Mouse (Mus musculus) large intestine, adult 2 months (tissue): ENCODE results near the gene Dnm2. TPM values are rescaled to one million over a fixed set of nuclear protein-coding genes. Genes with fewer than 3 reads are reported as not detected.

ENCODE experiments used
- polyA plus RNA-seq: library from polyadenylated mRNA; depleted of rRNA; stranded (reverse); fragments of >200 nt; gene quantifications from 2 replicates; pipeline ENCODE4 v1.2.3, GENCODE M21; 2012; rRNA removed

The Dnm2 gene
- polyA plus RNA-seq, 1 experiment, result 161 TPM

Other genes starting within 250 kb of the Dnm2 start
- gene Keap1, start 185.5 kb upstream of the Dnm2 start, polyA plus RNA-seq, result 49.2 and 62.6 TPM in 2 replicates
- gene S1pr5, start 176.5 kb upstream of the Dnm2 start, polyA plus RNA-seq, result not detected in 2 replicates
- 93.2 and 106 TPM in 2 replicates for gene Atg4d, start 159.6 kb upstream of the Dnm2 start, polyA plus RNA-seq
- gene Kri1, start 136.9 kb upstream of the Dnm2 start, polyA plus RNA-seq, result 21.1 and 22.0 TPM in 2 replicates
- 23.6 and 28.9 TPM in 2 replicates for gene Cdkn2d, start 133.5 kb upstream of the Dnm2 start, polyA plus RNA-seq
- 95.6 and 122 TPM in 2 replicates for gene Ap1m2, start 112.6 kb upstream of the Dnm2 start, polyA plus RNA-seq
- gene Slc44a2, start 104.2 kb upstream of the Dnm2 start, polyA plus RNA-seq, result 17.5 and 24.1 TPM in 2 replicates
- gene Ilf3, start 57.0 kb upstream of the Dnm2 start, polyA plus RNA-seq, result 31.1 and 33.9 TPM in 2 replicates
- 35.5 and 42.5 TPM in 2 replicates for gene Qtrt1, start 13.1 kb upstream of the Dnm2 start, polyA plus RNA-seq
- 11.6 and 15.5 TPM in 2 replicates for gene Tmed1, start 85.3 kb downstream of the Dnm2 start, polyA plus RNA-seq
- 1.7 and 3.0 TPM in 2 replicates for gene AB124611, start 101.3 kb downstream of the Dnm2 start, polyA plus RNA-seq
- gene Carm1, start 122.0 kb downstream of the Dnm2 start, polyA plus RNA-seq, result 36.2 and 50.3 TPM in 2 replicates
- 15.2 and 18.0 TPM in 2 replicates for gene Timm29, start 167.8 kb downstream of the Dnm2 start, polyA plus RNA-seq
- gene Yipf2, start 167.9 kb downstream of the Dnm2 start, polyA plus RNA-seq, result 31.1 and 38.2 TPM in 2 replicates
- 25.3 and 38.3 TPM in 2 replicates for gene Smarca4, start 191.3 kb downstream of the Dnm2 start, polyA plus RNA-seq